In the genomic region with DNA sequence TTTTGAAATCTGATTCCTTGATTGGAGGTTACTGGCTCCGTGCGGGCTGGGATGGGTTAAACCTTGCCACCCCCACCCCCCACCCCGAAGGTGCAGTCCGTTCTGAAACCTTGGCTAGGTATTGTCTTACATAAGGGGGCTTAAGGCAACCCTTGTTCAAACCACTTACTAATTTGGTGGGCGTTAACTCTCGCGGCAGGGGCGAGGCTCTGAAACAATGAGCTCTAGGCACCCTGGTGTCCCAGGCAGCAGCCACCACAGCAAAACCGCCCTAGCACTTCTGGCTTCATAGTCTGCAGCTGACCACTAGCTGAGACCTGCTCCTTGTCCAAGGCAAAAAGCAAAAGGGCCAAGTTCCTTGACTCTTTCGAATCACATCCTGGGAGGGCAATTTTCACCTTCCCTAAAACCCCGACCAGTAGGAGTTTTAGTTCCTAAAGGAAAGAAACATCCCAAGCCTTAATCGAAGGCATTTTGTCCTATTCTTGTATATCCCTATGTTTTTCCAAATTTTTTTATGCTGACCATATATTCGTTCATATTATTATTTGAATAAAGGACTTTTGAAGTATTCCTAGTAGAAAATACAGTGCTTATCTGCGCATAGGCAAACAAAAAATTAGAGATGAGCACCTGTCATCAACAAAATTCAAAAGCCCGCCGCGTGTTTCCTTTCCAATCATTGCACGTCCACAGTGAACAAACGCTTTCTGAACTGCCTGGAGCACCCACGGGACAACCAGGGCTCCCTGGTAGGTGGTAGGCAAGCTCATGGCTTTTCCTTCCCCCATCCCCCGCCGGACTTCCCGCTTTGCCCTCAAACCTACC, we compare ENCODE assay signal across 9 mouse cellular contexts. TPM values are rescaled to one million over a fixed set of nuclear protein-coding genes. Genes with fewer than 3 reads are reported as not detected.
A peak's percentile ranks its signal among the peaks of the same experiment; 100 is the strongest.
DNase-seq lines count a peak whose midpoint lies in the region; ATAC-seq lines count a peak whose summit lies in the region.
"Had no signal": no experiment of that assay in that cellular context is flagged by ENCODE, and none has a peak within 500 bp of the region (broad histone marks: within the 10 kb centered on the region; RNA-seq: fewer than 3 reads in every experiment).

No protein-coding gene starts in this region.

- DNase-seq in liver, embryonic 11.5 days (ENCODE audit: low spot score) = no peak
- DNase-seq in liver = no peak
- peak; percentile 38 for DNase-seq in hindbrain, embryonic 10.5 days (ENCODE audit: low spot score)
- DNase-seq in right cerebral cortex, adult 18-20 months = no peak
- DNase-seq in cerebellum, adult 11-12 months = no peak
- DNase-seq in left cerebral cortex, adult 9 months (ENCODE audit: low spot score in 2 of 2) = no peak

- WGBS in liver, embryonic 11.5 days = 4% methylated on average over 23 of the region's 23 CpGs
- 3% methylated on average over 23 of the region's 23 CpGs for WGBS in hindbrain, embryonic 10.5 days
- 4% methylated on average over 23 of the region's 23 CpGs for WGBS in liver, embryonic 12.5 days (ENCODE audit: insufficient replicate concordance)
- WGBS in stomach, embryonic 16.5 days = 3% methylated on average over 23 of the region's 23 CpGs

- no peak overlapping the region for H3K9ac ChIP-seq in liver, embryonic 11.5 days (ENCODE audit: low read depth, low read length)
- H3K9ac ChIP-seq in liver, embryonic 12.5 days = no peak overlapping the region
- H3K9ac ChIP-seq in stomach, embryonic 16.5 days (ENCODE audit: low read length) = peak overlapping the region; percentile 5; the same call in 1 of the 2 replicates

- H3K4me3 ChIP-seq in liver, embryonic 11.5 days (ENCODE audit: low read depth, low read length) = 0 out of 2 replicates have a peak overlapping the region, but pooled peaks have one; percentile 5
- peak overlapping the region; percentile 42 for H3K4me3 ChIP-seq in hindbrain, embryonic 10.5 days
- no peak overlapping the region for H3K4me3 ChIP-seq in liver, embryonic 12.5 days
- peak overlapping the region; percentile 25 for H3K4me3 ChIP-seq in stomach, embryonic 16.5 days (replicated peaks; ENCODE audit: low read length)

- H3K27me3 ChIP-seq in liver, embryonic 11.5 days (replicated peaks; ENCODE audit: control insufficient read depth, insufficient read depth, low read length) = peaks cover 41% of the 10 kb centered on the region
- H3K27me3 ChIP-seq in hindbrain, embryonic 10.5 days (ENCODE audit: insufficient read depth, poor library complexity, severe bottlenecking) = peaks cover 91% of the 10 kb centered on the region
- peaks cover 48% of the 10 kb centered on the region for H3K27me3 ChIP-seq in liver, embryonic 12.5 days (replicated peaks)
- H3K27me3 ChIP-seq in stomach, embryonic 16.5 days (ENCODE audit: control insufficient read depth, insufficient read depth, low read length) = peaks cover 30% of the 10 kb centered on the region

- H3K36me3 ChIP-seq in liver, embryonic 11.5 days (ENCODE audit: control insufficient read depth, insufficient read depth, low read length) = no peaks in the 10 kb centered on the region
- no peaks in the 10 kb centered on the region for H3K36me3 ChIP-seq in hindbrain, embryonic 10.5 days
- no peaks in the 10 kb centered on the region for H3K36me3 ChIP-seq in liver, embryonic 12.5 days
- no peaks in the 10 kb centered on the region for H3K36me3 ChIP-seq in stomach, embryonic 16.5 days (ENCODE audit: control insufficient read depth, insufficient read depth, low read length)

- peak overlapping the region; percentile 46 for H3K4me2 ChIP-seq in liver, embryonic 11.5 days
- peak overlapping the region; percentile 34; the same call in 1 of the 2 replicates for H3K4me2 ChIP-seq in liver, embryonic 12.5 days
- H3K4me2 ChIP-seq in stomach, embryonic 16.5 days (ENCODE audit: low read depth, low read length) = peak overlapping the region; percentile 49

- H3K9me3 ChIP-seq in liver, embryonic 11.5 days (ENCODE audit: control insufficient read depth, low read length) = no peaks in the 10 kb centered on the region
- no peaks in the 10 kb centered on the region for H3K9me3 ChIP-seq in hindbrain, embryonic 10.5 days
- no peaks in the 10 kb centered on the region for H3K9me3 ChIP-seq in liver, embryonic 12.5 days (replicated peaks)
- no peaks in the 10 kb centered on the region for H3K9me3 ChIP-seq in stomach, embryonic 16.5 days (replicated peaks; ENCODE audit: control insufficient read depth, low read length)

- no peaks in the 10 kb centered on the region; the same call in 1 of the 2 replicates for H3K4me1 ChIP-seq in liver, embryonic 11.5 days (replicated peaks; ENCODE audit: control insufficient read depth, insufficient read depth, low read length)
- H3K4me1 ChIP-seq in hindbrain, embryonic 10.5 days (replicated peaks) = peaks cover 29% of the 10 kb centered on the region
- peaks cover 5% of the 10 kb centered on the region; the same call in 1 of the 2 replicates for H3K4me1 ChIP-seq in liver, embryonic 12.5 days
- peaks cover 7% of the 10 kb centered on the region; the same call in 1 of the 2 replicates for H3K4me1 ChIP-seq in stomach, embryonic 16.5 days (ENCODE audit: control insufficient read depth, insufficient read depth, low read length)

- no peak for ATAC-seq in liver, embryonic 11.5 days (replicated peaks; ENCODE audit: low FRiP score)
- ATAC-seq in liver, embryonic 12.5 days = no peak
- no peak for ATAC-seq in stomach, embryonic 16.5 days (ENCODE audit: insufficient read depth, low FRiP score)

- no peak overlapping the region for H3K27ac ChIP-seq in liver, embryonic 11.5 days (ENCODE audit: low read depth, low read length)
- H3K27ac ChIP-seq in hindbrain, embryonic 10.5 days = peak overlapping the region; percentile 62; the same call in 1 of the 2 replicates
- H3K27ac ChIP-seq in liver, embryonic 12.5 days = no peak overlapping the region
- H3K27ac ChIP-seq in stomach, embryonic 16.5 days (ENCODE audit: low read length) = no peak overlapping the region

RNA-seq across cellular contexts. Expression of gene Fam107a, which starts 1.2 kb away (rescaled TPM):
- 0.08 and 0.53 TPM in 2 replicates for polyA plus RNA-seq in liver, embryonic 11.5 days (2014; fragmentation: Nextera tagmentation; extraction: Ambion mirVana)
- polyA plus RNA-seq in hindbrain, embryonic 10.5 days (2016; fragmentation: Nextera tagmentation; extraction: Ambion mirVana) = 0.24 and 0.78 TPM in 2 replicates
- 0.05 TPM in 1 of 2 replicates, not detected in the other for polyA plus RNA-seq in liver, embryonic 12.5 days (2016; fragmentation: Nextera tagmentation; extraction: Ambion mirVana)
- 0.25 and 0.55 TPM in 2 replicates for polyA plus RNA-seq in stomach, embryonic 16.5 days (2015; fragmentation: Nextera tagmentation; extraction: Ambion mirVana)
- polyA plus RNA-seq: liver, adult 2 months had no signal

RNA-seq across cellular contexts. Expression of gene Acox2, which starts 57.4 kb away (rescaled TPM):
- polyA plus RNA-seq in liver, embryonic 11.5 days (2014; fragmentation: Nextera tagmentation; extraction: Ambion mirVana) = 1.0 and 1.2 TPM in 2 replicates
- polyA plus RNA-seq in hindbrain, embryonic 10.5 days (2016; fragmentation: Nextera tagmentation; extraction: Ambion mirVana) = 0.14 TPM in 1 of 2 replicates, not detected in the other
- polyA plus RNA-seq in liver, embryonic 12.5 days (2016; fragmentation: Nextera tagmentation; extraction: Ambion mirVana) = 2.8 and 3.5 TPM in 2 replicates
- polyA plus RNA-seq in stomach, embryonic 16.5 days (2015; fragmentation: Nextera tagmentation; extraction: Ambion mirVana) = 2.2 and 3.8 TPM in 2 replicates
